Mouse (Mus musculus) common myeloid progenitor, adult 5-6 weeks (primary cell): ENCODE measurements around the gene Hmgn1. TPM values are rescaled to one million over a fixed set of nuclear protein-coding genes. Genes with fewer than 3 reads are reported as not detected.
"Not testable (repeated sequence)": the region's sequence is repeated elsewhere in the genome, so short reads cannot be mapped to it uniquely, and the experiment has no call there.

ENCODE experiments used
- ATAC-seq: replicated peaks from 2 replicates; pipeline ENCODE4 v1.8.0; 2016; ENCODE audit warnings: low read depth, mild to moderate bottlenecking, moderate TSS enrichment, inconsistent platforms; ENCODE audit not compliant: poor library complexity, severe bottlenecking
- total RNA-seq: library from RNA; stranded (forward); fragments of 200-1000, 187-1606 nt; gene quantifications from 2 replicates; pipeline ENCODE4 v1.2.3, GENCODE M21; 2017

Gene Hmgn1
- total RNA-seq, 1 experiment from 2014 or later = 429 TPM

GRCm38 (mm10) chr16:96128466-96128865, 937 bp upstream of the Hmgn1 start:
- no peak for ATAC-seq

GRCm38 (mm10) chr16:96127288-96127656, 257 bp downstream of the Hmgn1 start:
- no peak; the same call in 1 of the 2 replicates for ATAC-seq

- no peak for ATAC-seq
These were observed 801 bp downstream of the Hmgn1 start for GRCm38 (mm10) chr16:96126684-96127171.

GRCm38 (mm10) chr16:96120022-96120623, 7.4 kb downstream of the Hmgn1 start:
- no peak for ATAC-seq

- ATAC-seq = 0 out of 2 replicates have a peak, but pooled peaks have one; percentile 32
These were observed 12.8 kb downstream of the Hmgn1 start for GRCm38 (mm10) chr16:96114729-96115128.

GRCm38 (mm10) chr16:96112769-96113168, 14.8 kb downstream of the Hmgn1 start:
- no peak for ATAC-seq

GRCm38 (mm10) chr16:96110655-96111345, 16.7 kb downstream of the Hmgn1 start:
- no peak for ATAC-seq

GRCm38 (mm10) chr16:96109673-96110072, 17.9 kb downstream of the Hmgn1 start:
- ATAC-seq = no peak

- ATAC-seq = peak; percentile 68
These were observed 24.5 kb downstream of the Hmgn1 start for GRCm38 (mm10) chr16:96103036-96103435.

GRCm38 (mm10) chr16:96097811-96098210, 29.7 kb downstream of the Hmgn1 start:
- ATAC-seq = not testable (repeated sequence)

GRCm38 (mm10) chr16:96095966-96096365, 31.6 kb downstream of the Hmgn1 start:
- ATAC-seq = no peak

- no peak for ATAC-seq
These were observed 35.7 kb downstream of the Hmgn1 start for GRCm38 (mm10) chr16:96091515-96092504.

GRCm38 (mm10) chr16:96088120-96088519, 39.4 kb downstream of the Hmgn1 start:
- ATAC-seq = no peak

GRCm38 (mm10) chr16:96087436-96087835, 40.1 kb downstream of the Hmgn1 start:
- no peak for ATAC-seq

- peak; percentile 58 for ATAC-seq
These were observed 40.5 kb downstream of the Hmgn1 start for GRCm38 (mm10) chr16:96087001-96087400.

GRCm38 (mm10) chr16:96085597-96085996, 41.9 kb downstream of the Hmgn1 start:
- ATAC-seq = no peak

- ATAC-seq = no peak
These were observed 44.3 kb downstream of the Hmgn1 start for GRCm38 (mm10) chr16:96083179-96083646.

- peak; percentile 57 for ATAC-seq
These were observed 45.0 kb downstream of the Hmgn1 start, which contains the start of gene Brwd1 for GRCm38 (mm10) chr16:96082301-96083178. TSS of gene Brwd1 (minus strand) at chr16:96082526.

GRCm38 (mm10) chr16:96081742-96082241, 45.7 kb downstream of the Hmgn1 start:
- ATAC-seq = no peak
